Mouse (Mus musculus) natural killer cell, adult 2 months (primary cell): ENCODE results near the gene Dnajb7.

Experiments used
- DNase-seq, 2 experiments: peaks; one replicate each; pipeline ENCODE4 v3.0.0; 2022; ENCODE audit warnings: low spot score in 2 of 2

The Dnajb7 gene

GRCm38 (mm10) chr15:81408199-81408598 lies at the start of gene Dnajb7:
Gene Dnajb7, minus strand, starts transcription at chr15:81408299.
- no peak for DNase-seq

GRCm38 (mm10) chr15:81448463-81448862 lies 40.4 kb upstream of the Dnajb7 start:
- peak; percentile 52 to 65 for DNase-seq

- no peak for DNase-seq
Observed at GRCm38 (mm10) chr15:81439236-81439635, 31.1 kb upstream of the Dnajb7 start.

- DNase-seq: no peak
Observed at GRCm38 (mm10) chr15:81438345-81438744, 30.2 kb upstream of the Dnajb7 start.

- DNase-seq: no peak
Observed at GRCm38 (mm10) chr15:81431195-81431594, 23.1 kb upstream of the Dnajb7 start.

- DNase-seq: no peak
Observed at GRCm38 (mm10) chr15:81427947-81428346, 19.8 kb upstream of the Dnajb7 start.

GRCm38 (mm10) chr15:81425311-81425710 lies 17.2 kb upstream of the Dnajb7 start:
- DNase-seq: no peak

- DNase-seq: no peak
Observed at GRCm38 (mm10) chr15:81422156-81422681, 14.1 kb upstream of the Dnajb7 start.

GRCm38 (mm10) chr15:81421454-81421853 lies 13.4 kb upstream of the Dnajb7 start:
- no peak for DNase-seq

- no peak for DNase-seq
Observed at GRCm38 (mm10) chr15:81418065-81418464, 10.0 kb upstream of the Dnajb7 start.

GRCm38 (mm10) chr15:81416763-81417310 lies 8.7 kb upstream of the Dnajb7 start:
- peak; percentile 54 to 58 for DNase-seq

GRCm38 (mm10) chr15:81405008-81405407 lies 3.1 kb downstream of the Dnajb7 start:
- DNase-seq: no peak

GRCm38 (mm10) chr15:81399638-81400315 lies 8.3 kb downstream of the Dnajb7 start, which contains the start of the genes St13 and Xpnpep3:
Gene St13, minus strand, starts transcription at chr15:81400077.
Gene Xpnpep3, plus strand, starts transcription at chr15:81400138.
- peak; percentile 96 to 97 for DNase-seq

GRCm38 (mm10) chr15:81399297-81399637 lies 8.8 kb downstream of the Dnajb7 start:
- DNase-seq: no peak

GRCm38 (mm10) chr15:81398189-81398588 lies 9.9 kb downstream of the Dnajb7 start:
- DNase-seq: no peak

- DNase-seq: no peak
Observed at GRCm38 (mm10) chr15:81394211-81394915, 13.7 kb downstream of the Dnajb7 start.

- DNase-seq: peak in 1 of 2 experiments; percentile 39
Observed at GRCm38 (mm10) chr15:81392997-81393396, 15.1 kb downstream of the Dnajb7 start.

GRCm38 (mm10) chr15:81386327-81386726 lies 21.8 kb downstream of the Dnajb7 start:
- no peak for DNase-seq

GRCm38 (mm10) chr15:81378845-81379244 lies 29.3 kb downstream of the Dnajb7 start:
- no peak for DNase-seq

GRCm38 (mm10) chr15:81374621-81375020 lies 33.5 kb downstream of the Dnajb7 start:
- DNase-seq: no peak

- no peak for DNase-seq
Observed at GRCm38 (mm10) chr15:81370356-81370755, 37.7 kb downstream of the Dnajb7 start.

- no peak for DNase-seq
Observed at GRCm38 (mm10) chr15:81368601-81369000, 39.5 kb downstream of the Dnajb7 start.

GRCm38 (mm10) chr15:81366241-81366640 lies 41.9 kb downstream of the Dnajb7 start:
- no peak for DNase-seq
